In genomic region chr5:146971776-146972561, GRCm38 (mm10) we compare ENCODE assay signal across 29 mouse cellular contexts. TPM values are rescaled to one million over a fixed set of nuclear protein-coding genes. Genes with fewer than 3 reads are reported as not detected.
DNase-seq lines count a peak whose midpoint lies in the region; ATAC-seq and TF ChIP-seq lines count a peak whose summit lies in the region.
"Had no signal": no experiment of that assay in that cellular context is flagged by ENCODE, and none has a peak within 500 bp of the region (broad histone marks: within the 10 kb centered on the region; RNA-seq: fewer than 3 reads in every experiment).

No protein-coding gene starts in this region.

- no peaks in the 10 kb centered on the region for H3K36me3 ChIP-seq in heart, postnatal 0 days (replicated peaks; ENCODE audit: control insufficient read depth, insufficient read depth, low read length)
- H3K36me3 ChIP-seq in lung, embryonic 15.5 days, result no peaks in the 10 kb centered on the region
- H3K36me3 ChIP-seq: embryonic facial prominence, embryonic 10.5 days; embryonic facial prominence, embryonic 15.5 days; forebrain, embryonic 12.5 days; hindbrain, embryonic 12.5 days; intestine, embryonic 15.5 days; limb, embryonic 10.5 days; limb, embryonic 15.5 days had no signal

- no peaks in the 10 kb centered on the region for H3K27me3 ChIP-seq in heart, postnatal 0 days (ENCODE audit: control insufficient read depth, insufficient read depth, low read length)
- no peaks in the 10 kb centered on the region for H3K27me3 ChIP-seq in lung, embryonic 15.5 days
- H3K27me3 ChIP-seq: embryonic facial prominence, embryonic 15.5 days; intestine, embryonic 15.5 days had no signal

- ATAC-seq in heart, postnatal 0 days (ENCODE audit: insufficient read depth, low read depth), result 0 out of 2 replicates have a peak, but pooled peaks have one; percentile 51
- ATAC-seq in lung, embryonic 15.5 days (ENCODE audit: borderline replicate concordance, extremely low read depth, low FRiP score, low TSS enrichment), result no peak
- ATAC-seq: activated CD4-positive, CD25-positive, alpha-beta regulatory T cell, adult 4 months; forebrain, postnatal 0 days; hindbrain, postnatal 0 days; intestine, embryonic 15.5 days had no signal

- TF ChIP-seq CTCF in heart, postnatal 0 days (IDR thresholded peaks at IDR 0.05; ENCODE audit: low read depth), result no peak
- no peak for TF ChIP-seq CTCF in lung, adult 2 months (IDR thresholded peaks at IDR 0.05; ENCODE audit: insufficient read depth, low read length)

- no peak overlapping the region for H3K9ac ChIP-seq in heart, postnatal 0 days (replicated peaks; ENCODE audit: low read depth, low read length)
- H3K9ac ChIP-seq in lung, embryonic 15.5 days, result no peak overlapping the region
- H3K9ac ChIP-seq: embryonic facial prominence, embryonic 15.5 days; forebrain, embryonic 12.5 days; forebrain, postnatal 0 days; hindbrain, embryonic 12.5 days; intestine, embryonic 15.5 days; limb, embryonic 15.5 days had no signal

- H3K4me3 ChIP-seq in heart, postnatal 0 days (ENCODE audit: low read depth, low read length), result no peak overlapping the region
- H3K4me3 ChIP-seq in lung, embryonic 15.5 days, result no peak overlapping the region
- no peak overlapping the region for H3K4me3 ChIP-seq in lung, adult 2 months (replicated peaks; ENCODE audit: extremely low read depth, low read depth, low read length)
- H3K4me3 ChIP-seq: embryonic facial prominence, embryonic 10.5 days; embryonic facial prominence, embryonic 15.5 days; forebrain, embryonic 12.5 days; hindbrain, embryonic 12.5 days; intestine, embryonic 15.5 days; limb, embryonic 10.5 days; limb, embryonic 15.5 days; megakaryocyte, embryonic 14.5 days had no signal

- no peak for TF ChIP-seq POLR2A in lung, adult 2 months (IDR thresholded peaks at IDR 0.05; ENCODE audit: borderline replicate concordance, extremely low read depth, low read depth, low read length)

- 55% methylated on average over 10 of the region's 10 CpGs for WGBS in heart, postnatal 0 days
- 40% methylated on average over 10 of the region's 10 CpGs for WGBS in lung, embryonic 15.5 days
- 40% methylated on average over 10 of the region's 10 CpGs for WGBS in lung, adult 2 months

- H3K9me3 ChIP-seq in heart, postnatal 0 days (replicated peaks; ENCODE audit: control insufficient read depth, low read length), result no peaks in the 10 kb centered on the region
- no peaks in the 10 kb centered on the region for H3K9me3 ChIP-seq in lung, embryonic 15.5 days
- H3K9me3 ChIP-seq: embryonic facial prominence, embryonic 10.5 days; embryonic facial prominence, embryonic 15.5 days; forebrain, embryonic 12.5 days; hindbrain, embryonic 12.5 days; intestine, embryonic 15.5 days; limb, embryonic 10.5 days; limb, embryonic 15.5 days; megakaryocyte, embryonic 14.5 days had no signal

- H3K27ac ChIP-seq in heart, postnatal 0 days (ENCODE audit: low read depth), result 0 out of 2 replicates have a peak overlapping the region, but pooled peaks have one; percentile 18
- H3K27ac ChIP-seq in lung, embryonic 15.5 days, result peak overlapping the region; percentile 57
- H3K27ac ChIP-seq: embryonic facial prominence, embryonic 10.5 days; embryonic facial prominence, embryonic 15.5 days; forebrain, embryonic 12.5 days; hindbrain, embryonic 12.5 days; hindbrain, postnatal 0 days; intestine, embryonic 15.5 days; limb, embryonic 10.5 days; limb, embryonic 15.5 days had no signal

- DNase-seq in heart, postnatal 0 days (ENCODE audit: low spot score), result no peak
- no peak for DNase-seq in heart, postnatal 14 days
- no peak for DNase-seq in lung, adult 2 months
- peak; percentile 84 for DNase-seq in ES-CJ7 (ENCODE audit: low read depth, low spot score)
- DNase-seq in lung, postnatal 36 days, result peak; percentile 23
- DNase-seq in layer of hippocampus, postnatal 14 days (ENCODE audit: low spot score in 2 of 2), result no peak
- DNase-seq: adrenal gland, adult 8-10 months; cerebellum, adult 2 months; cerebellum, postnatal 14 days; forebrain, postnatal 0 days; gastrocnemius, postnatal 10 days; heart, postnatal 36 days; kidney, adult 8-10 months; kidney, postnatal 10 days; midbrain, embryonic 14.5 days; retina, postnatal 1 day; right cerebral cortex, postnatal 14 days; thymus, postnatal 14 days had no signal

- no peak for TF ChIP-seq EP300 in heart, postnatal 0 days (IDR thresholded peaks at IDR 0.05; ENCODE audit: low read depth)

- no peak overlapping the region for H3K4me2 ChIP-seq in heart, postnatal 0 days (ENCODE audit: low read depth, low read length)
- H3K4me2 ChIP-seq in lung, embryonic 15.5 days, result no peak overlapping the region
- H3K4me2 ChIP-seq: embryonic facial prominence, embryonic 15.5 days; forebrain, embryonic 12.5 days; hindbrain, embryonic 12.5 days; intestine, embryonic 15.5 days; limb, embryonic 15.5 days had no signal

- no peaks in the 10 kb centered on the region for H3K4me1 ChIP-seq in heart, postnatal 0 days (ENCODE audit: control insufficient read depth, insufficient read depth)
- peaks cover 15% of the 10 kb centered on the region for H3K4me1 ChIP-seq in lung, embryonic 15.5 days
- H3K4me1 ChIP-seq in lung, adult 2 months (ENCODE audit: control insufficient read depth, insufficient read depth, low read length), result 0 out of 2 replicates have a peak, but pooled peaks cover 2% of the 10 kb centered on the region
- H3K4me1 ChIP-seq: embryonic facial prominence, embryonic 15.5 days; limb, embryonic 10.5 days; limb, embryonic 15.5 days; megakaryocyte, embryonic 14.5 days had no signal

- intact Hi-C loops in heart, postnatal 14 days (cut with DNase I), result no loop called here

RNA-seq across cellular contexts. Expression of gene Mtif3, which starts 8.4 kb away (rescaled TPM):
- 4.2 and 4.3 TPM in 2 replicates for total RNA-seq in heart, postnatal 0 days (2014; rRNA removed; ENCODE audit: low replicate concordance)
- polyA plus RNA-seq in heart, postnatal 0 days (2015; fragmentation: Nextera tagmentation; extraction: Ambion mirVana), result 21.2 and 26.6 TPM in 2 replicates
- total RNA-seq in heart, postnatal 14 days (2021), result 10 to 100 TPM; 20.8 to 22.0 TPM
- polyA plus RNA-seq in lung, embryonic 15.5 days (2015; fragmentation: Nextera tagmentation; extraction: Ambion mirVana), result 19.3 and 20.1 TPM in 2 replicates
- 7.8 and 8.6 TPM in 2 replicates for polyA plus RNA-seq in lung, adult 2 months (2012; rRNA removed)
- total RNA-seq in layer of hippocampus, postnatal 14 days (2021), result 10 to 100 TPM; 18.1 to 19.3 TPM

RNA-seq across cellular contexts. Expression of gene Gtf3a, which starts 23.5 kb away (rescaled TPM):
- total RNA-seq in heart, postnatal 0 days (2014; rRNA removed; ENCODE audit: low replicate concordance), result 41.8 and 52.4 TPM in 2 replicates
- polyA plus RNA-seq in heart, postnatal 0 days (2015; fragmentation: Nextera tagmentation; extraction: Ambion mirVana), result 57.4 and 57.6 TPM in 2 replicates
- 10 to 100 TPM; 20.4 to 21.5 TPM for total RNA-seq in heart, postnatal 14 days (2021)
- polyA plus RNA-seq in lung, embryonic 15.5 days (2015; fragmentation: Nextera tagmentation; extraction: Ambion mirVana), result 128 and 133 TPM in 2 replicates
- polyA plus RNA-seq in lung, adult 2 months (2012; rRNA removed), result 35.2 and 52.8 TPM in 2 replicates
- total RNA-seq in layer of hippocampus, postnatal 14 days (2021), result 10 to 100 TPM; 23.5 to 26.5 TPM

Comparison
In these comparisons a context has a peak if more than half of its experiments do, and no peak if none do; other contexts are left out.
1. DNase-seq: peak in ES-CJ7 (single experiment) and lung, postnatal 36 days (single experiment); none in heart, postnatal 0 days (single experiment), heart, postnatal 14 days (0 of 2), lung, adult 2 months (single experiment) and layer of hippocampus, postnatal 14 days (0 of 2).